Mouse (Mus musculus): ENCODE measurements at regions not wholly inside any gene's neighbourhood (a gene's known extent, or its start where the extent isn't known, plus 50 kb on each side); places are given as distances from the start of the nearest gene placed in this dataset.
A peak's percentile ranks its signal among the peaks of the same experiment; 100 is the strongest.

GRCm38 (mm10) chr16:84039946-84040345 is 475.0 kb upstream of the A730009L09Rik start:
- no peaks in the 10 kb centered on the region for H3K4me1 ChIP-seq
- no peak for ATAC-seq (ENCODE audit: low FRiP score)
- H3K9me3 ChIP-seq (replicated peaks): no peaks in the 10 kb centered on the region
- H3K4me3 ChIP-seq (replicated peaks): no peak overlapping the region
- no peaks in the 10 kb centered on the region for H3K27me3 ChIP-seq (replicated peaks)
- no peak overlapping the region for H3K4me2 ChIP-seq
- H3K27ac ChIP-seq (replicated peaks): no peak overlapping the region
- no peak overlapping the region for H3K9ac ChIP-seq (replicated peaks)
- WGBS: 71% methylated on average over 2 of the region's 2 CpGs
- no peaks in the 10 kb centered on the region for H3K36me3 ChIP-seq

- ATAC-seq (ENCODE audit: low FRiP score): peak; percentile 91
- Histone ChIP-seq H3K36me3 (no peaks in the 10 kb centered on the region), H3K27ac (replicated peaks) (no peak overlapping the region), H3K9me3 (replicated peaks) (no peaks in the 10 kb centered on the region), H3K4me1 (no peaks in the 10 kb centered on the region), H3K4me2 (no peak overlapping the region), H3K27me3 (replicated peaks) (no peaks in the 10 kb centered on the region), H3K9ac (replicated peaks) (no peak overlapping the region), H3K4me3 (replicated peaks) (no peak overlapping the region)
- WGBS: 66% methylated on average over 4 of the region's 4 CpGs
These were observed 472.9 kb upstream of the A730009L09Rik start for GRCm38 (mm10) chr16:84042010-84042449.

- ATAC-seq (ENCODE audit: low FRiP score): no peak
- Histone ChIP-seq H3K4me3 (replicated peaks) (no peak overlapping the region), H3K4me1 (no peaks in the 10 kb centered on the region), H3K27me3 (replicated peaks) (no peaks in the 10 kb centered on the region), H3K4me2 (no peak overlapping the region), H3K9me3 (replicated peaks) (no peaks in the 10 kb centered on the region), H3K9ac (replicated peaks) (no peak overlapping the region), H3K27ac (replicated peaks) (no peak overlapping the region), H3K36me3 (no peaks in the 10 kb centered on the region)
- WGBS: 79% methylated on average over 1 of the region's 1 CpGs
These were observed 469.6 kb upstream of the A730009L09Rik start for GRCm38 (mm10) chr16:84045333-84045732.
